Mouse (Mus musculus) liver, embryonic 14.5 days (tissue): Measurements from ENCODE around the gene Fbxw21. TPM values are rescaled to one million over a fixed set of nuclear protein-coding genes. Genes with fewer than 3 reads are reported as not detected.

Experiments used
- ATAC-seq: fragments of 200-750 bp; cut with Nextera tagmentation; 2 replicates; pipeline ENCODE4 v1.8.0; 2017; ENCODE audit warnings: moderate number of reproducible peaks, mild to moderate bottlenecking, moderate library complexity; ENCODE audit not compliant: insufficient read depth
- DNase-seq, 3 experiments: peaks; one replicate each; pipeline ENCODE4 v3.0.0-alpha.2; 2012 to 2013; ENCODE audit warnings: low read depth in 3 of 3, low spot score in 3 of 3
- H3K27ac ChIP-seq: fragments of 300-500 bp; sonication (generic); 2 replicates; pipeline ENCODE4 v1.5.1; 2014; ENCODE audit warnings: moderate library complexity, mild to moderate bottlenecking, control low read depth, inconsistent platforms
- H3K27me3 ChIP-seq: fragments of 300-500 bp; sonication (generic); 2 replicates; pipeline ENCODE4 v1.6.1; 2014; ENCODE audit warnings: mild to moderate bottlenecking, low read length, moderate library complexity; ENCODE audit not compliant: control insufficient read depth, insufficient read depth
- H3K36me3 ChIP-seq: fragments of 300-500 bp; sonication (generic); replicated peaks from 2 replicates; pipeline ENCODE4 v1.6.1; 2014; ENCODE audit warnings: low read depth; ENCODE audit not compliant: control insufficient read depth, insufficient read depth
- H3K4me1 ChIP-seq, 2 experiments: fragments of 200-500 bp in 1 of 2; fragments of 300-500 bp in 1 of 2; sonication (generic) in 1 of 2; replicated peaks; 2 replicates each; pipeline ENCODE4 v1.6.1; 2012 to 2014; ENCODE audit warnings: antibody characterized with exemption in 1 of 2, inconsistent platforms in 1 of 2, low read length in 1 of 2; ENCODE audit not compliant: control insufficient read depth in 2 of 2, insufficient read depth in 2 of 2
- H3K4me2 ChIP-seq: fragments of 300-500 bp; sonication (generic); 2 replicates; pipeline ENCODE4 v1.6.1; 2014; ENCODE audit warnings: low read depth, mild to moderate bottlenecking, control low read depth, moderate library complexity
- H3K4me3 ChIP-seq, 2 experiments: fragments of 200-500 bp in 1 of 2; fragments of 300-500 bp in 1 of 2; sonication (generic) in 1 of 2; 2 replicates each; pipeline ENCODE4 v1.5.1; 2012 to 2014; ENCODE audit warnings: low read depth in 2 of 2, low read length in 2 of 2, mild to moderate bottlenecking in 2 of 2, control low read depth in 1 of 2, inconsistent platforms in 1 of 2, moderate library complexity in 1 of 2; ENCODE audit not compliant: insufficient read depth in 1 of 2
- H3K9ac ChIP-seq: fragments of 300-500 bp; sonication (generic); replicated peaks from 2 replicates; pipeline ENCODE4 v1.6.1; 2014; ENCODE audit warnings: mild to moderate bottlenecking, control low read depth, moderate library complexity
- H3K9me3 ChIP-seq: fragments of 300-500 bp; sonication (generic); 2 replicates; pipeline ENCODE4 v1.6.1; 2016; ENCODE audit warnings: low read length, mixed read lengths; ENCODE audit not compliant: control insufficient read depth
- CTCF ChIP-seq: IDR thresholded peaks from 2 replicates; pipeline ENCODE4 v1.5.1; 2016; ENCODE audit warnings: antibody characterized with exemption, low read depth, control low read depth
- EP300 ChIP-seq: IDR thresholded peaks from 2 replicates; pipeline ENCODE4 v1.6.1; 2016; ENCODE audit warnings: antibody characterized with exemption, low read depth
- WGBS: fragments of 180-500 bp; shearing (Covaris S2); extraction: QIAGEN DNeasy Blood & Tissue Kit; methylation state at CpG from one replicate; pipeline ENCODE4 v1.1.7; 2014; ENCODE audit not compliant: insufficient replicate concordance; 5-methylcytosine and 5-hydroxymethylcytosine counted together
- polyA plus RNA-seq, 2 experiments: library from polyadenylated mRNA; depleted of rRNA in 1 of 2; stranded (reverse) in 1 of 2; unstranded in 1 of 2; fragments of >200 nt; fragmentation: Nextera tagmentation in 1 of 2; extraction: Ambion mirVana in 1 of 2; gene quantifications; 2 replicates each; pipeline versions ENCODE4 v1.2.1 to v1.2.3; 2012 to 2014

The Fbxw21 gene
- polyA plus RNA-seq, 2 experiments = not detected

- TF ChIP-seq EP300 (no peak), CTCF (no peak)
- ATAC-seq (no peak), DNase-seq (no peak)
- Histone ChIP-seq H3K4me2 (no peak overlapping the region), H3K9me3 (no peaks in the 10 kb centered on the region), H3K4me1 (no peaks in the 10 kb centered on the region), H3K36me3 (no peaks in the 10 kb centered on the region; the same call in 1 of the 2 replicates), H3K27ac (no peak overlapping the region), H3K27me3 (no peaks in the 10 kb centered on the region), H3K4me3 (no peak overlapping the region), H3K9ac (no peak overlapping the region)
- 60% methylated on average over 7 of the region's 7 CpGs for WGBS
Observed at GRCm38 (mm10) chr9:109114871-109115270, 47.0 kb downstream of the Fbxw21 start.

- no peaks in the 10 kb centered on the region for H3K27me3 ChIP-seq
- DNase-seq = no peak
- 73% methylated on average over 11 of the region's 11 CpGs for WGBS
- H3K9ac ChIP-seq = no peak overlapping the region
- H3K4me2 ChIP-seq = no peak overlapping the region
- H3K36me3 ChIP-seq = no peaks in the 10 kb centered on the region; the same call in 1 of the 2 replicates
- ATAC-seq = no peak
- H3K4me3 ChIP-seq = no peak overlapping the region
- no peaks in the 10 kb centered on the region for H3K9me3 ChIP-seq
- no peaks in the 10 kb centered on the region for H3K4me1 ChIP-seq
- TF ChIP-seq EP300 (no peak), CTCF (no peak)
- H3K27ac ChIP-seq = no peak overlapping the region
Observed at GRCm38 (mm10) chr9:109114276-109114675, 47.6 kb downstream of the Fbxw21 start.

GRCm38 (mm10) chr9:109113331-109113730, 48.5 kb downstream of the Fbxw21 start:
- H3K4me1 ChIP-seq = no peaks in the 10 kb centered on the region
- H3K9ac ChIP-seq = no peak overlapping the region
- H3K36me3 ChIP-seq = no peaks in the 10 kb centered on the region; the same call in 1 of the 2 replicates
- H3K9me3 ChIP-seq = no peaks in the 10 kb centered on the region
- no peaks in the 10 kb centered on the region for H3K27me3 ChIP-seq
- ATAC-seq (no peak), DNase-seq (no peak)
- no peak for TF ChIP-seq EP300
- TF ChIP-seq CTCF = no peak
- H3K4me2 ChIP-seq = no peak overlapping the region
- H3K4me3 ChIP-seq = no peak overlapping the region
- H3K27ac ChIP-seq = no peak overlapping the region
- 53% methylated on average over 8 of the region's 8 CpGs for WGBS

- DNase-seq (no peak), ATAC-seq (no peak)
- Histone ChIP-seq H3K4me2 (no peak overlapping the region), H3K4me3 (no peak overlapping the region), H3K27ac (no peak overlapping the region), H3K9me3 (no peaks in the 10 kb centered on the region), H3K27me3 (no peaks in the 10 kb centered on the region), H3K36me3 (no peaks in the 10 kb centered on the region; the same call in 1 of the 2 replicates), H3K4me1 (no peaks in the 10 kb centered on the region), H3K9ac (no peak overlapping the region)
- TF ChIP-seq CTCF = no peak
- no peak for TF ChIP-seq EP300
- WGBS = 74% methylated on average over 9 of the region's 9 CpGs
Observed at GRCm38 (mm10) chr9:109111591-109111990, 50.2 kb downstream of the Fbxw21 start.

- TF ChIP-seq CTCF = no peak
- no peak for TF ChIP-seq EP300
- Histone ChIP-seq H3K9me3 (no peaks in the 10 kb centered on the region), H3K4me2 (no peak overlapping the region)
Observed at GRCm38 (mm10) chr9:109111101-109111500, 50.7 kb downstream of the Fbxw21 start.

More at GRCm38 (mm10) chr9:109111101-109111500, 50.7 kb downstream of the Fbxw21 start:
- ATAC-seq (no peak), DNase-seq (no peak)
- 59% methylated on average over 4 of the region's 4 CpGs for WGBS
- Histone ChIP-seq H3K4me1 (no peaks in the 10 kb centered on the region), H3K27ac (no peak overlapping the region), H3K36me3 (no peaks in the 10 kb centered on the region; the same call in 1 of the 2 replicates), H3K9ac (no peak overlapping the region), H3K4me3 (no peak overlapping the region), H3K27me3 (no peaks in the 10 kb centered on the region)
